Mouse (Mus musculus): ENCODE data around the gene Ppp1ca. TPM values are rescaled to one million over a fixed set of nuclear protein-coding genes. Genes with fewer than 3 reads are reported as not detected.

Ppp1ca gene
- total and polyA plus RNA-seq, 3 experiments = 272 to 406 (median 313) TPM

- Histone ChIP-seq H3K79me2 (replicated peaks; ENCODE audit: control insufficient read depth, insufficient read depth, low read length) (peaks cover 5% of the 10 kb centered on the region; the same call in 1 of the 2 replicates), H3K27me3 (ENCODE audit: control insufficient read depth, insufficient read depth, low read length) (no peaks in the 10 kb centered on the region), H3K36me3 (ENCODE audit: control insufficient read depth, insufficient read depth, low read length) (peaks cover 12% of the 10 kb centered on the region), H3K9ac (ENCODE audit: low read depth, low read length) (peak overlapping the region; percentile 99), H3K4me3 (peak overlapping the region; percentile 98), H3K27ac (peak overlapping the region; percentile 96; the same call in 1 of the 2 replicates), H3K4me1 (ENCODE audit: control insufficient read depth, insufficient read depth, low read length) (peaks cover 10% of the 10 kb centered on the region)
- intact Hi-C loops (cut with DNase I) = no loop called here
- TF ChIP-seq CTCF (IDR thresholded peaks at IDR 0.05) (no peak), POLR2A (IDR thresholded peaks at IDR 0.05; ENCODE audit: insufficient read depth, low read depth, low read length) (no peak), EP300 (IDR thresholded peaks at IDR 0.05; ENCODE audit: insufficient read depth, low read depth, low read length) (no peak)
- 44% methylated on average over 6 of the region's 6 CpGs for WGBS
- DNase-seq = no peak
Measured at GRCm38 (mm10) chr19:4193129-4193528, 1.3 kb downstream of the Ppp1ca start.

GRCm38 (mm10) chr19:4194021-4194724 is 2.3 kb downstream of the Ppp1ca start:
- Histone ChIP-seq H3K27ac (no peak overlapping the region), H3K4me3 (no peak overlapping the region), H3K4me1 (ENCODE audit: control insufficient read depth, insufficient read depth, low read length) (peaks cover 10% of the 10 kb centered on the region), H3K9ac (ENCODE audit: low read depth, low read length) (no peak overlapping the region), H3K79me2 (replicated peaks; ENCODE audit: control insufficient read depth, insufficient read depth, low read length) (peaks cover 5% of the 10 kb centered on the region; the same call in 1 of the 2 replicates), H3K36me3 (ENCODE audit: control insufficient read depth, insufficient read depth, low read length) (peaks cover 12% of the 10 kb centered on the region), H3K27me3 (ENCODE audit: control insufficient read depth, insufficient read depth, low read length) (no peaks in the 10 kb centered on the region)
- intact Hi-C loops (cut with DNase I) = no loop called here
- TF ChIP-seq POLR2A (IDR thresholded peaks at IDR 0.05; ENCODE audit: insufficient read depth, low read depth, low read length) (no peak), CTCF (IDR thresholded peaks at IDR 0.05) (no peak), EP300 (IDR thresholded peaks at IDR 0.05; ENCODE audit: insufficient read depth, low read depth, low read length) (no peak)
- no peak for DNase-seq
- WGBS = 78% methylated on average over 8 of the region's 8 CpGs

- H3K27me3 ChIP-seq (ENCODE audit: control insufficient read depth, insufficient read depth, low read length) = no peaks in the 10 kb centered on the region
- no peak for DNase-seq
- peaks cover 5% of the 10 kb centered on the region; the same call in 1 of the 2 replicates for H3K79me2 ChIP-seq (replicated peaks; ENCODE audit: control insufficient read depth, insufficient read depth, low read length)
- no peak overlapping the region for H3K27ac ChIP-seq
- WGBS = 81% methylated on average over 12 of the region's 12 CpGs
- TF ChIP-seq EP300 (IDR thresholded peaks at IDR 0.05; ENCODE audit: insufficient read depth, low read depth, low read length) (no peak), CTCF (IDR thresholded peaks at IDR 0.05) (no peak), POLR2A (IDR thresholded peaks at IDR 0.05; ENCODE audit: insufficient read depth, low read depth, low read length) (no peak)
- no peak overlapping the region for H3K4me3 ChIP-seq
- peaks cover 12% of the 10 kb centered on the region for H3K36me3 ChIP-seq (ENCODE audit: control insufficient read depth, insufficient read depth, low read length)
- no peak overlapping the region for H3K9ac ChIP-seq (ENCODE audit: low read depth, low read length)
- peaks cover 10% of the 10 kb centered on the region for H3K4me1 ChIP-seq (ENCODE audit: control insufficient read depth, insufficient read depth, low read length)
- intact Hi-C loops (cut with DNase I) = no loop called here
Measured at GRCm38 (mm10) chr19:4194776-4195650, 3.1 kb downstream of the Ppp1ca start.

- no peaks in the 10 kb centered on the region for H3K27me3 ChIP-seq (ENCODE audit: control insufficient read depth, insufficient read depth, low read length)
- H3K27ac ChIP-seq = no peak overlapping the region
- TF ChIP-seq CTCF (IDR thresholded peaks at IDR 0.05) (no peak), EP300 (IDR thresholded peaks at IDR 0.05; ENCODE audit: insufficient read depth, low read depth, low read length) (no peak), POLR2A (IDR thresholded peaks at IDR 0.05; ENCODE audit: insufficient read depth, low read depth, low read length) (no peak)
- 24% methylated on average over 2 of the region's 2 CpGs for WGBS
- H3K36me3 ChIP-seq (ENCODE audit: control insufficient read depth, insufficient read depth, low read length) = peaks cover 12% of the 10 kb centered on the region
- intact Hi-C loops (cut with DNase I) = no loop called here
- no peak for DNase-seq
- H3K79me2 ChIP-seq (replicated peaks; ENCODE audit: control insufficient read depth, insufficient read depth, low read length) = peaks cover 5% of the 10 kb centered on the region; the same call in 1 of the 2 replicates
- H3K4me3 ChIP-seq = no peak overlapping the region
- peaks cover 15% of the 10 kb centered on the region for H3K4me1 ChIP-seq (ENCODE audit: control insufficient read depth, insufficient read depth, low read length)
- no peak overlapping the region for H3K9ac ChIP-seq (ENCODE audit: low read depth, low read length)
Measured at GRCm38 (mm10) chr19:4196048-4196447, 4.2 kb downstream of the Ppp1ca start.

- H3K27me3 ChIP-seq (ENCODE audit: control insufficient read depth, insufficient read depth, low read length) = no peaks in the 10 kb centered on the region
- H3K4me1 ChIP-seq (ENCODE audit: control insufficient read depth, insufficient read depth, low read length) = peaks cover 12% of the 10 kb centered on the region
- no peak overlapping the region for H3K9ac ChIP-seq (ENCODE audit: low read depth, low read length)
- WGBS = 16% methylated on average over 5 of the region's 5 CpGs
- H3K4me3 ChIP-seq = no peak overlapping the region
- peaks cover 5% of the 10 kb centered on the region; the same call in 1 of the 2 replicates for H3K79me2 ChIP-seq (replicated peaks; ENCODE audit: control insufficient read depth, insufficient read depth, low read length)
- intact Hi-C loops (cut with DNase I) = no loop called here
- H3K36me3 ChIP-seq (ENCODE audit: control insufficient read depth, insufficient read depth, low read length) = peaks cover 12% of the 10 kb centered on the region
- peak; percentile 51 to 64 for DNase-seq
- H3K27ac ChIP-seq = no peak overlapping the region
- TF ChIP-seq POLR2A (IDR thresholded peaks at IDR 0.05; ENCODE audit: insufficient read depth, low read depth, low read length) = peak; percentile 34; the same call in 1 of the 2 replicates
- no peak for TF ChIP-seq CTCF (IDR thresholded peaks at IDR 0.05)
- no peak for TF ChIP-seq EP300 (IDR thresholded peaks at IDR 0.05; ENCODE audit: insufficient read depth, low read depth, low read length)
Measured at GRCm38 (mm10) chr19:4196548-4196947, 4.7 kb downstream of the Ppp1ca start.

Measured in heart, adult 2 months (tissue).